Mouse (Mus musculus) myocyte (in vitro differentiated cells): ENCODE measurements around the gene Gata3. TPM values are rescaled to one million over a fixed set of nuclear protein-coding genes. Genes with fewer than 3 reads are reported as not detected.
A peak's percentile ranks its signal among the peaks of the same experiment; 100 is the strongest.

Experiments used
- H3K27me3 ChIP-seq: one replicate; pipeline ENCODE4 v1.6.1; 2011; ENCODE audit not compliant: control insufficient read depth, insufficient read depth, insufficient read length
- H3K36me3 ChIP-seq: one replicate; pipeline ENCODE4 v1.6.1; 2011; ENCODE audit not compliant: control insufficient read depth, insufficient read depth
- H3K4me2 ChIP-seq: one replicate; pipeline ENCODE4 v1.6.1; 2011; ENCODE audit warnings: low read depth, control low read depth
- H3K4me3 ChIP-seq: one replicate; pipeline ENCODE4 v1.5.1; 2011; ENCODE audit warnings: mild to moderate bottlenecking, control low read depth, moderate library complexity
- H3K79me2 ChIP-seq: one replicate; pipeline ENCODE4 v1.6.1; 2011; ENCODE audit not compliant: control insufficient read depth, insufficient read depth
- H3ac ChIP-seq: one replicate; pipeline ENCODE4 v1.6.1; 2011; ENCODE audit not compliant: control insufficient read depth, insufficient read length
- CEBPB ChIP-seq: IDR thresholded peaks from 2 replicates; pipeline ENCODE4 v1.6.1; 2011; ENCODE audit warnings: mild to moderate bottlenecking, moderate library complexity; ENCODE audit not compliant: poor library complexity, insufficient read depth, severe bottlenecking
- E2F4 ChIP-seq: IDR thresholded peaks from one replicate; pipeline ENCODE4 v1.6.1; 2011; ENCODE audit warnings: mild to moderate bottlenecking, control low read depth, moderate library complexity; ENCODE audit not compliant: insufficient read depth
- MAX ChIP-seq: IDR thresholded peaks from one replicate; pipeline ENCODE4 v1.6.1; 2011; ENCODE audit warnings: low read depth, mild to moderate bottlenecking, control low read depth
- MYOD1 ChIP-seq, 3 experiments: IDR thresholded peaks; one replicate each; pipeline ENCODE4 v1.6.1; 2011; ENCODE audit warnings: control low read depth in 2 of 3, low read depth in 2 of 3, mild to moderate bottlenecking in 2 of 3, moderate library complexity in 1 of 3; ENCODE audit not compliant: insufficient read length in 2 of 3, control insufficient read depth in 1 of 3
- MYOG ChIP-seq, 3 experiments: IDR thresholded peaks; one replicate each; pipeline ENCODE4 v1.6.1; 2011; ENCODE audit warnings: control low read depth in 2 of 3, low read depth in 2 of 3, mild to moderate bottlenecking in 2 of 3; ENCODE audit not compliant: insufficient read length in 2 of 3, control insufficient read depth in 1 of 3, insufficient read depth in 1 of 3
- POLR2A ChIP-seq: IDR thresholded peaks from one replicate; pipeline ENCODE4 v1.6.1; 2011; ENCODE audit warnings: low read depth, mild to moderate bottlenecking, control low read depth, moderate library complexity; ENCODE audit not compliant: insufficient read length
- POLR2AphosphoS2 ChIP-seq: IDR thresholded peaks from one replicate; pipeline ENCODE4 v1.6.1; 2011; ENCODE audit warnings: low read depth, control low read depth; ENCODE audit not compliant: insufficient read length
- REST ChIP-seq: IDR thresholded peaks from one replicate; pipeline ENCODE4 v1.6.1; 2011; ENCODE audit warnings: mild to moderate bottlenecking, control low read depth, moderate library complexity; ENCODE audit not compliant: insufficient read depth, insufficient read length
- SRF ChIP-seq: IDR thresholded peaks from one replicate; pipeline ENCODE4 v1.6.1; 2011; ENCODE audit warnings: low read depth; ENCODE audit not compliant: control insufficient read depth, insufficient read length
- TCF12 ChIP-seq: IDR thresholded peaks from one replicate; pipeline ENCODE4 v1.6.1; 2011; ENCODE audit warnings: mild to moderate bottlenecking, control low read depth; ENCODE audit not compliant: poor library complexity, insufficient read depth, severe bottlenecking
- TCF3 ChIP-seq: IDR thresholded peaks from one replicate; pipeline ENCODE4 v1.6.1; 2011; ENCODE audit warnings: low read depth, control low read depth; ENCODE audit not compliant: insufficient read length
- USF1 ChIP-seq: IDR thresholded peaks from one replicate; pipeline ENCODE4 v1.6.1; 2011; ENCODE audit warnings: low read depth, mild to moderate bottlenecking, control low read depth, moderate library complexity
- polyA plus RNA-seq: library from polyadenylated mRNA; unstranded; fragments of >200 nt; fragmentation: generic; extraction: Trizol; gene quantifications from one replicate; pipeline ENCODE4 v1.2.1, GENCODE M21; 2012; ENCODE audit warnings: missing spikeins

Gene Gata3
- polyA plus RNA-seq, 1 experiment = 3.7 TPM

GRCm38 (mm10) chr2:9918691-9919471, 29.0 kb upstream of the Gata3 start:
- no peaks in the 10 kb centered on the region for H3K27me3 ChIP-seq
- no peak for TF ChIP-seq POLR2AphosphoS2
- TF ChIP-seq REST = no peak
- no peak for TF ChIP-seq TCF3
- TF ChIP-seq USF1 = no peak
- no peak for TF ChIP-seq MAX
- TF ChIP-seq MYOD1 (IDR thresholded peaks at IDR 0.05; ENCODE audit: control insufficient read depth in 1 of 3, insufficient read length in 2 of 3, low read depth in 2 of 3) = no peak
- TF ChIP-seq CEBPB = no peak
- no peak for TF ChIP-seq TCF12
- TF ChIP-seq E2F4 = no peak

DNA sequence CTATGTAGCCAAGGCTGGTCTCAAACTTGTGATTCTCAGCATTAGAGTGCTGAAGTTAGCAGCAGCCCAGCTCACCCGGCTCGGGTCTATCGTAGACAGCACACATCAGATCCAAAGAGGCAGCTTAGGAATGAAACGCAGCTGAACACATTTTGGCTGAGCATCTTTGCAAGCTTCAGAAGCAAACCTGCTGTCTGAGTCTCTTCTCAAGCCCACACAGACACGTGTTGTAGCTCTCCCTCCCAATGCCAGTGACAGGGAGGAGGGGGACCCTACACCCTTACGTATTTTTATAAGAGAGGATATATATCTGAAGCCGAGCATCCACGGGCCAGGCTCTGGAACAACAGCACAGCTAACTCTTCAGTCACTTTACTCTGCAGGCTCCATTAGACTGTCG, 27.8 kb upstream of the Gata3 start:
- Histone ChIP-seq H3ac (no peak overlapping the region), H3K27me3 (no peaks in the 10 kb centered on the region), H3K79me2 (no peaks in the 10 kb centered on the region), H3K36me3 (no peaks in the 10 kb centered on the region), H3K4me2 (no peak overlapping the region), H3K4me3 (no peak overlapping the region)
- no peak for TF ChIP-seq E2F4
- no peak for TF ChIP-seq MAX

More at GRCm38 (mm10) chr2:9918691-9919471, 29.0 kb upstream of the Gata3 start:
- no peaks in the 10 kb centered on the region for H3K79me2 ChIP-seq
- no peak overlapping the region for H3K4me2 ChIP-seq
- H3K4me3 ChIP-seq = no peak overlapping the region
- no peaks in the 10 kb centered on the region for H3K36me3 ChIP-seq
- no peak overlapping the region for H3ac ChIP-seq

- H3K79me2 ChIP-seq = no peaks in the 10 kb centered on the region
- no peaks in the 10 kb centered on the region for H3K36me3 ChIP-seq
- TF ChIP-seq USF1 (no peak), SRF (no peak), TCF3 (no peak), MYOD1 (IDR thresholded peaks at IDR 0.05; ENCODE audit: control insufficient read depth in 1 of 3, insufficient read length in 2 of 3, low read depth in 2 of 3) (no peak), TCF12 (no peak), MAX (no peak), POLR2AphosphoS2 (no peak), POLR2A (no peak), REST (no peak), CEBPB (no peak), E2F4 (no peak), MYOG (IDR thresholded peaks at IDR 0.05; ENCODE audit: control insufficient read depth in 1 of 3, insufficient read depth in 1 of 3, insufficient read length in 2 of 3, low read depth in 2 of 3) (no peak)
- no peaks in the 10 kb centered on the region for H3K27me3 ChIP-seq
- no peak overlapping the region for H3K4me3 ChIP-seq
- peak overlapping the region; percentile 27 for H3K4me2 ChIP-seq
- no peak overlapping the region for H3ac ChIP-seq
These were observed 16.2 kb upstream of the Gata3 start for GRCm38 (mm10) chr2:9905995-9906394.

DNA sequence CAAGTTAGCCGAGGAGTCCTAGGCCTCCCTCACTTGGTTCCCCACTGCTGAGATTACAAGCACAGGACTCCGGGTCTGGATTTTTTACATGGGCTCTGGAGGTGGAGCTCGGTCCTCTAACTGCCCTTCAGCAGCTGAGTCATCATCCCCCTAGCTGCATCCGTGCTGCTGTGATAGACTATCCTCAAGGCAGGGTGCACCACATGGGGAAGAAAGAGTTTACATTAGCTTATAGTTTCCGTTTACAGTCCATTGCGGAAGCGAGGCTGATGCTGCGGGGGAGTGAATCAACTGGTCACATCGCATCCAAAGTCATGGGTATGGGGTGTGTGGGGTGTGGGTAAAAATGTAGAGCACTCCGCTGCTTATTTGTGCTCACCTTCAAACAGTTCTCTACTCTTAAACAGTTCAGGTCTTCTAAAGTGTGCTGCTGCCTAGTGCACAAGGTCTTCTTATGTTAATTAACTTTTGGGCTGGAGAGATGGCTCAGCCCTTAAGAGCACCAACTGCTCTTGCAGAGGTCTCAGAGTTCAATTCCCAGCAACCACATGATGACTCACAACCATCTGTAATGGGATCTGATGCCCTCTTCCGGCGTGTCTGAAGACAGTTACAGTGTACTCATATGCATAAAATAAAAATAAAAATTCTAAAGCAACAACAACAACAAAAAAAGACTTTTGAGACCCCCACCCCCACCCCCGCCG, 14.2 kb upstream of the Gata3 start:
- no peak overlapping the region for H3ac ChIP-seq
- TF ChIP-seq MAX (no peak), E2F4 (no peak), CEBPB (no peak), POLR2A (no peak)
- no peaks in the 10 kb centered on the region for H3K79me2 ChIP-seq

DNA sequence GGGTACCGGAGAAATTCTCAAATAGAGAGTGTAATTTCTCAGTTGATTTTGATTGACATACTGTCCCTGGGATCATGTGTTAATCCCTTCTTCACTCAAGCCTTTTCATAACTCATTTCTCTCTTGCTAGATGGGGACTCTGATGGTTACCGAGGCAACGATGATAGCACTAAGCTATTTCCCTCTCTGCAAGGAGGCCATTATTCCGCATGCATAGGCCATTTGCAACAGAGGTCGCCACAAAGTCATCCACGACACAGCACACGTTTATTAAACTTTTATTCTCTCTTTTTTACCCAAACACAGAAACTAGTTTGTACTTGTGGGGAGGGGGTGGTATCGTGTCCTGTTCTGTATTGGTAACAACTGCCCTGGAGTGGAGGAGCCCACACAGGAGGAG, 8.0 kb upstream of the Gata3 start:
- Histone ChIP-seq H3ac (no peak overlapping the region), H3K4me3 (no peak overlapping the region), H3K36me3 (no peaks in the 10 kb centered on the region), H3K27me3 (no peaks in the 10 kb centered on the region), H3K4me2 (no peak overlapping the region), H3K79me2 (no peaks in the 10 kb centered on the region)
- TF ChIP-seq MYOD1 (IDR thresholded peaks at IDR 0.05; ENCODE audit: control insufficient read depth in 1 of 3, insufficient read length in 2 of 3, low read depth in 2 of 3) (no peak), SRF (no peak), MAX (no peak), POLR2AphosphoS2 (no peak), REST (no peak), TCF3 (no peak), CEBPB (no peak), E2F4 (no peak), POLR2A (no peak), TCF12 (no peak), USF1 (no peak), MYOG (IDR thresholded peaks at IDR 0.05; ENCODE audit: control insufficient read depth in 1 of 3, insufficient read depth in 1 of 3, insufficient read length in 2 of 3, low read depth in 2 of 3) (no peak)

More for the DNA sequence above, 14.2 kb upstream of the Gata3 start:
- Histone ChIP-seq H3K36me3 (no peaks in the 10 kb centered on the region), H3K4me3 (no peak overlapping the region), H3K4me2 (no peak overlapping the region), H3K27me3 (no peaks in the 10 kb centered on the region)
